In the genomic region with DNA sequence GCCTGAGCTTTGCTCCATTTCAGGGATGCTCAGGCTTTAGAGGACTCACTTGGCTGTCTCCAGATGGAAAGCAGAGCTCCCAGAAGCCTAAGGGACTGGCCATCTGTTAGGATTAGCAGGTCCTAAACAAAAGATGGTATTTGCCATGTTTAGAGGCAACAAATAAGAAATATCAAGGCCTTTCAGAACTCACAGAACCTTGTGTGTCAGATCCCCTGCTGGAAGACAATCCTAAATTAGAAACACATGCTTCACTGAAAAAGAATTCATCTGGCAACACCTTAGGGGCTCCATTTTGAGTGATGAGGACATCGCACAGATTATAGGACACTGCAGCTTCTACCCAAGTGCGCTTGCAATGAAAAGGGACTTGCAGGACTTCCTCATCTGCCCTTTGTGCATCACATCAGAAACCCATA, we compare ENCODE assay signal across 22 mouse cellular contexts. TPM values are rescaled to one million over a fixed set of nuclear protein-coding genes. Genes with fewer than 3 reads are reported as not detected.
DNase-seq lines count a peak whose midpoint lies in the region; ATAC-seq lines count a peak whose summit lies in the region.
"Had no signal": no experiment of that assay in that cellular context is flagged by ENCODE, and none has a peak within 500 bp of the region (broad histone marks: within the 10 kb centered on the region; RNA-seq: fewer than 3 reads in every experiment).

No protein-coding gene starts in this region.

- WGBS in liver, embryonic 11.5 days, result 79% methylated on average over 2 of the region's 2 CpGs

- no peak overlapping the region for H3K9ac ChIP-seq in liver, embryonic 11.5 days (ENCODE audit: low read depth, low read length)
- H3K9ac ChIP-seq: heart, embryonic 13.5 days; liver, embryonic 13.5 days; lung, embryonic 15.5 days; midbrain, embryonic 15.5 days had no signal

- H3K36me3 ChIP-seq in liver, embryonic 11.5 days (ENCODE audit: control insufficient read depth, insufficient read depth, low read length), result no peaks in the 10 kb centered on the region
- H3K36me3 ChIP-seq: heart, embryonic 13.5 days; liver, embryonic 13.5 days; lung, embryonic 15.5 days; midbrain, embryonic 15.5 days had no signal

- no peak overlapping the region for H3K4me2 ChIP-seq in liver, embryonic 11.5 days
- H3K4me2 ChIP-seq: heart, embryonic 13.5 days; liver, embryonic 13.5 days; lung, embryonic 15.5 days; midbrain, embryonic 15.5 days had no signal

- no peak for DNase-seq in cerebellum, postnatal 4 days (ENCODE audit: low spot score in 2 of 2)
- peak; percentile 40 for DNase-seq in layer of hippocampus, adult 11-12 months (ENCODE audit: low spot score)
- DNase-seq in layer of hippocampus, postnatal 25 days (ENCODE audit: extremely low spot score in 1 of 2, low spot score in 1 of 2), result no peak
- peak; percentile 66 for DNase-seq in cerebellum, adult 11 months
- DNase-seq in cerebellum, postnatal 14 days, result peak; percentile 42 to 70
- DNase-seq in T-cell, adult 2 months (ENCODE audit: low spot score), result no peak
- DNase-seq in liver, embryonic 11.5 days (ENCODE audit: low spot score), result no peak
- DNase-seq: heart, adult 11 months; heart, postnatal 36 days; kidney, adult 8-10 months; kidney, postnatal 25 days; liver, embryonic 13.5 days; thymus, postnatal 14 days had no signal

- H3K4me3 ChIP-seq in liver, embryonic 11.5 days (ENCODE audit: low read depth, low read length), result no peak overlapping the region
- H3K4me3 ChIP-seq: heart, embryonic 13.5 days; liver, embryonic 13.5 days; lung, embryonic 15.5 days; midbrain, embryonic 15.5 days had no signal

- peak; percentile 96 for ATAC-seq in cerebellum, adult (ENCODE audit: insufficient number of reproducible peaks, low FRiP score, low TSS enrichment)
- no peak for ATAC-seq in liver, embryonic 11.5 days (replicated peaks; ENCODE audit: low FRiP score)
- ATAC-seq: inflammation-experienced regulatory T-cells, adult 6 months; midbrain, embryonic 15.5 days had no signal

- H3K4me1 ChIP-seq in liver, embryonic 11.5 days (replicated peaks; ENCODE audit: control insufficient read depth, insufficient read depth, low read length), result no peaks in the 10 kb centered on the region
- H3K4me1 ChIP-seq: heart, embryonic 13.5 days; liver, embryonic 13.5 days; lung, embryonic 15.5 days; midbrain, embryonic 15.5 days had no signal

- H3K9me3 ChIP-seq in liver, embryonic 11.5 days (ENCODE audit: control insufficient read depth, low read length), result no peaks in the 10 kb centered on the region
- H3K9me3 ChIP-seq: heart, embryonic 13.5 days; liver, embryonic 13.5 days; lung, embryonic 15.5 days; midbrain, embryonic 15.5 days had no signal

- H3K27ac ChIP-seq in liver, embryonic 11.5 days (ENCODE audit: low read depth, low read length), result no peak overlapping the region
- H3K27ac ChIP-seq: heart, embryonic 13.5 days; liver, embryonic 13.5 days; lung, embryonic 15.5 days; midbrain, embryonic 15.5 days; stomach, postnatal 0 days had no signal

- no peaks in the 10 kb centered on the region for H3K27me3 ChIP-seq in liver, embryonic 11.5 days (replicated peaks; ENCODE audit: control insufficient read depth, insufficient read depth, low read length)
- H3K27me3 ChIP-seq: heart, embryonic 13.5 days; liver, embryonic 13.5 days; lung, embryonic 15.5 days; midbrain, embryonic 15.5 days had no signal

RNA-seq across cellular contexts. Expression of gene Ano3, which starts 35.1 kb away (rescaled TPM):
- 10 to 100 TPM; 60.7 to 65.6 TPM for total RNA-seq in layer of hippocampus, postnatal 25 days (2021)
- 0.18 TPM in 1 of 2 replicates, not detected in the other for polyA plus RNA-seq in liver, embryonic 11.5 days (2014; fragmentation: Nextera tagmentation; extraction: Ambion mirVana)
- total RNA-seq: megakaryocyte progenitor cell, adult 5-6 weeks; MEL had no signal
- polyA plus RNA-seq: inflammation-experienced regulatory T-cells, adult 6 months; liver, embryonic 13.5 days; spleen, adult 2 months had no signal

Comparison
In these comparisons a context has a peak if more than half of its experiments do, and no peak if none do; other contexts are left out.
1. DNase-seq: peak in layer of hippocampus, adult 11-12 months (single experiment), cerebellum, adult 11 months (single experiment) and cerebellum, postnatal 14 days (2 of 2); none in cerebellum, postnatal 4 days (0 of 2), layer of hippocampus, postnatal 25 days (0 of 2), T-cell, adult 2 months (single experiment) and liver, embryonic 11.5 days (single experiment).